Comparison of ENCODE assay signal across 8 mouse cellular contexts in the genomic region with DNA sequence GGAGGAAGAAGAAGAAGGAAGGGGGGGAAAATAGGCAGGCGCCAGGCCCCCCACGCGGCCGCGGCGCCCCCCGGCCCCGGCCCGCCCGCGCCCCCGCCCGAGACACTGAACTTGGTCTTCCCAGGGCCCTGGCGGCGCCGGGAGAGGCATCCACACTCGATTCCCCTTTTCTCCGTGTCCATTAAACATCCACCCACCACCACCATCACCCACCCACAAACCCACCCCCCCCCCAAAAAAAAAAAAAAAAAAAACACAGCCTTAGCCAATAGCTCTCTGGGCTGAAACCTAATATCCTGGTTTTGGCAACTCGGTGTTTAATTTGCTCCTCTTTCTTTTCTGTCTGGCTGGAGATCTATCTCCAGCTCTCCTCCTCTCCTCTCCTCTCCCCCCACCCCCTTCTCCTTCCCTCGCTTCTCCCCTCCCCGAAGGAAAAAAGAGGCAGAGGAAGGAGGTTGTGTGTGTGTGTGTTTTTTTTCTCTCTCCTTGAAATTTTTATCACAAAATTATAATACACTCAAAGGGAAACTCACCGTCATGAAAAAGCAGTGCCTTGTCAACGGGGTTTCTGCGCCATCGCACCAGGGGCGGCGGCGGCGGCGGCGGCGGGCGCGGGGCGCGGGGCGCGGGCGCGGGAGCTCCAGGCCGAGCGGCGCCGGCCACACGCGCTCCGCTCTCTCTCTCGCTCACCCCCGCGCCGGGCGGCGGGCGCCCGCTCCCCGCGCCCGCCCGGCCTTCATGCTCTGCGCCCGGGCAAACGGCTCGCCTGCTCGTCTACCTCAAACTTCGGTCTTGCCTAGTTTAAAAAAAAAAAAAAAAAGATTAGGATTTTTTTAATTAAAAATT. TPM values are rescaled to one million over a fixed set of nuclear protein-coding genes. Genes with fewer than 3 reads are reported as not detected.
DNase-seq lines count a peak whose midpoint lies in the region; ATAC-seq lines count a peak whose summit lies in the region.

Bicral (minus strand) TSS at position 580 of the 846 bp plus-strand sequence.

- no peaks in the 10 kb centered on the region for H3K9me3 ChIP-seq in midbrain, embryonic 10.5 days (replicated peaks)

- under 1% methylated on average over 55 of the region's 65 CpGs for WGBS in midbrain, embryonic 10.5 days

- peak within 1 kb of the TSS; percentile 96 for H3K4me3 ChIP-seq in midbrain, embryonic 10.5 days

- ATAC-seq in inflammation-experienced regulatory T-cells, adult 6 months, result peak; percentile 22

- intact Hi-C loops in gastrocnemius, postnatal 14 days (cut with DNase I; ENCODE audit: low total_unique reads), result no loop called here
- intact Hi-C loops in left cerebral cortex, postnatal 4 days (cut with DNase I), result loop anchor here (2.0 kb wide), 1 partner anchor 31 kb away; no protein-coding TSS in a partner anchor

- peaks cover 5% of the 10 kb centered on the region; the same call in 1 of the 2 replicates for H3K36me3 ChIP-seq in midbrain, embryonic 10.5 days

- H3K27ac ChIP-seq in midbrain, embryonic 10.5 days (replicated peaks), result peak within 1 kb of the TSS; percentile 100

- DNase-seq in embryo, embryonic 10 days (ENCODE audit: low spot score), result peak; percentile 72
- DNase-seq in embryo, embryonic 10.5 days (ENCODE audit: low spot score), result no peak
- DNase-seq in cerebellum, postnatal 36 days, result peak; percentile 73 to 77
- peak; percentile 72 for DNase-seq in gastrocnemius, postnatal 14 days
- peak; percentile 73 for DNase-seq in left cerebral cortex, postnatal 4 days
- DNase-seq in midbrain, embryonic 10.5 days (ENCODE audit: low spot score), result peak; percentile 79
- DNase-seq in right cerebral cortex, postnatal 4 days, result peak; percentile 79

- H3K4me1 ChIP-seq in midbrain, embryonic 10.5 days, result peaks cover 30% of the 10 kb centered on the region

- H3K27me3 ChIP-seq in midbrain, embryonic 10.5 days (ENCODE audit: low read depth, poor library complexity, severe bottlenecking), result no peaks in the 10 kb centered on the region

RNA-seq across cellular contexts. Expression of gene Bicral, which starts in this region (rescaled TPM):
- total RNA-seq in gastrocnemius, postnatal 14 days (2021), result 10 to 100 TPM in 1 of 2 experiments, 1 to 10 TPM in 1; 9.4 to 10.5 TPM
- 1 to 10 TPM; 7.6 to 9.2 (median 9.1) TPM for polyA plus RNA-seq in inflammation-experienced regulatory T-cells, adult 6 months (2017; shearing (Covaris generic))
- 10 to 100 TPM; 42.2 to 45.3 TPM for total RNA-seq in left cerebral cortex, postnatal 4 days (2021)
- polyA plus RNA-seq in midbrain, embryonic 10.5 days (2016; fragmentation: Nextera tagmentation; extraction: Ambion mirVana), result 3.1 and 4.4 TPM in 2 replicates
